Mouse (Mus musculus): Measurements from ENCODE around the gene Anxa8. TPM values are rescaled to one million over a fixed set of nuclear protein-coding genes. Genes with fewer than 3 reads are reported as not detected.

Anxa8 gene
- polyA plus RNA-seq, 1 experiment from 2014 or later: 5.3 TPM

GRCm38 (mm10) chr14:34142915-34143314, 57.1 kb downstream of the Anxa8 start:
- 91% methylated on average over 10 of the region's 10 CpGs for WGBS
- H3K4me1 ChIP-seq (ENCODE audit: control insufficient read depth, insufficient read depth, low read length): no peaks in the 10 kb centered on the region
- no peak overlapping the region for H3K4me3 ChIP-seq (ENCODE audit: low read depth, low read length)
- no peaks in the 10 kb centered on the region for H3K9me3 ChIP-seq (replicated peaks; ENCODE audit: control insufficient read depth, low read length)
- H3K36me3 ChIP-seq (replicated peaks; ENCODE audit: control insufficient read depth, insufficient read depth, low read depth, low read length): no peaks in the 10 kb centered on the region
- DNase-seq (ENCODE audit: low spot score) (no peak), ATAC-seq (replicated peaks; ENCODE audit: insufficient number of reproducible peaks, low FRiP score, low TSS enrichment, low read depth) (no peak)
- H3K27ac ChIP-seq (replicated peaks; ENCODE audit: low read depth, low read length): no peak overlapping the region
- H3K27me3 ChIP-seq (ENCODE audit: control insufficient read depth, insufficient read depth, low read length): no peaks in the 10 kb centered on the region
- H3K4me2 ChIP-seq (ENCODE audit: low read depth, low read length): no peak overlapping the region
- no peak overlapping the region for H3K9ac ChIP-seq (replicated peaks; ENCODE audit: low read length)

Other genes with a start within 250 kb of the Anxa8 start
- 3.6 and 3.9 TPM in 2 replicates for gene Gdf10, start 162.4 kb upstream of the Anxa8 start, polyA plus RNA-seq (2014; fragmentation: Nextera tagmentation; extraction: Ambion mirVana)
- not detected in 2 replicates for gene Gdf2, start 144.9 kb upstream of the Anxa8 start, polyA plus RNA-seq (2014; fragmentation: Nextera tagmentation; extraction: Ambion mirVana)
- not detected in 2 replicates for gene Rbp3, start 132.0 kb upstream of the Anxa8 start, polyA plus RNA-seq (2014; fragmentation: Nextera tagmentation; extraction: Ambion mirVana)
- 0.43 and 0.56 TPM in 2 replicates for gene Zfp488, start 107.2 kb upstream of the Anxa8 start, polyA plus RNA-seq (2014; fragmentation: Nextera tagmentation; extraction: Ambion mirVana)
- gene Gm30083, start 70.8 kb upstream of the Anxa8 start, polyA plus RNA-seq (2014; fragmentation: Nextera tagmentation; extraction: Ambion mirVana): not detected in 2 replicates
- gene Gm5460, start 69.2 kb upstream of the Anxa8 start, polyA plus RNA-seq (2014; fragmentation: Nextera tagmentation; extraction: Ambion mirVana): not detected in 2 replicates
- gene Antxrl, start 33.3 kb upstream of the Anxa8 start, polyA plus RNA-seq (2014; fragmentation: Nextera tagmentation; extraction: Ambion mirVana): not detected in 2 replicates
- not detected in 2 replicates for gene A630023A22Rik, start 16.8 kb downstream of the Anxa8 start, polyA plus RNA-seq (2014; fragmentation: Nextera tagmentation; extraction: Ambion mirVana)
- 0.20 TPM in 1 of 2 replicates, not detected in the other for gene Npy4r, start 66.5 kb downstream of the Anxa8 start, polyA plus RNA-seq (2014; fragmentation: Nextera tagmentation; extraction: Ambion mirVana)
- gene Gprin2, start 115.7 kb downstream of the Anxa8 start, polyA plus RNA-seq (2014; fragmentation: Nextera tagmentation; extraction: Ambion mirVana): 0.32 and 0.36 TPM in 2 replicates
- gene Syt15, start 133.6 kb downstream of the Anxa8 start, polyA plus RNA-seq (2014; fragmentation: Nextera tagmentation; extraction: Ambion mirVana): 0.06 TPM in 1 of 2 replicates, not detected in the other
- 10.0 and 11.6 TPM in 2 replicates for gene Shld2, start 224.5 kb downstream of the Anxa8 start, polyA plus RNA-seq (2014; fragmentation: Nextera tagmentation; extraction: Ambion mirVana)
- gene Glud1, start 224.7 kb downstream of the Anxa8 start, polyA plus RNA-seq (2014; fragmentation: Nextera tagmentation; extraction: Ambion mirVana): 97.2 and 97.5 TPM in 2 replicates